Mouse (Mus musculus): ENCODE measurements at regions not wholly inside any gene's neighbourhood (a gene's known extent, or its start where the extent isn't known, plus 50 kb on each side); places are given as distances from the start of the nearest gene placed in this dataset.

GRCm38 (mm10) chr3:80334446-80334893 lies 450.1 kb downstream of the Fam198b start:
- TF ChIP-seq POLR2A (IDR thresholded peaks at IDR 0.05; ENCODE audit: insufficient read depth, low read depth, low read length): no peak
- TF ChIP-seq CTCF (IDR thresholded peaks at IDR 0.05; ENCODE audit: insufficient read depth, low read depth, low read length): no peak

Measured in olfactory bulb, adult 2 months (tissue).